8 mouse cellular contexts compared by ENCODE assay signal in genomic region chr9:31559506-31560225, GRCm38 (mm10).
DNase-seq lines count a peak whose midpoint lies in the region; ATAC-seq and TF ChIP-seq lines count a peak whose summit lies in the region.

No protein-coding gene starts in this region.

- peak; percentile 76 for ATAC-seq in hindbrain, embryonic 12.5 days (ENCODE audit: low FRiP score)
- peak; percentile 52 for ATAC-seq in lung, postnatal 0 days

- 0 out of 2 replicates have a peak overlapping the region, but pooled peaks have one; percentile 43 for H3K9ac ChIP-seq in hindbrain, embryonic 12.5 days
- H3K9ac ChIP-seq in lung, postnatal 0 days (replicated peaks; ENCODE audit: low read depth) = no peak overlapping the region

- H3K4me3 ChIP-seq in hindbrain, embryonic 12.5 days = peak overlapping the region; percentile 25
- H3K4me3 ChIP-seq in lung, postnatal 0 days (ENCODE audit: low read depth, low read length) = no peak overlapping the region

- no peaks in the 10 kb centered on the region for H3K36me3 ChIP-seq in hindbrain, embryonic 12.5 days
- H3K36me3 ChIP-seq in lung, postnatal 0 days (ENCODE audit: insufficient read depth, low read length) = no peaks in the 10 kb centered on the region

- no peaks in the 10 kb centered on the region for H3K27me3 ChIP-seq in hindbrain, embryonic 12.5 days
- H3K27me3 ChIP-seq in lung, postnatal 0 days (replicated peaks; ENCODE audit: insufficient read depth, low read length) = 0 out of 2 replicates have a peak, but pooled peaks cover 4% of the 10 kb centered on the region

- no peak for TF ChIP-seq EP300 in lung, postnatal 0 days (IDR thresholded peaks at IDR 0.05)

- H3K9me3 ChIP-seq in hindbrain, embryonic 12.5 days (replicated peaks) = no peaks in the 10 kb centered on the region
- H3K9me3 ChIP-seq in lung, postnatal 0 days (ENCODE audit: low read length) = no peaks in the 10 kb centered on the region

- H3K4me1 ChIP-seq in hindbrain, embryonic 12.5 days = no peaks in the 10 kb centered on the region
- H3K4me1 ChIP-seq in lung, postnatal 0 days (ENCODE audit: insufficient read depth, low read depth, low read length) = no peaks in the 10 kb centered on the region

- H3K27ac ChIP-seq in hindbrain, embryonic 12.5 days = no peak overlapping the region
- no peak overlapping the region for H3K27ac ChIP-seq in lung, postnatal 0 days (ENCODE audit: low read length)

- H3K4me2 ChIP-seq in hindbrain, embryonic 12.5 days (replicated peaks) = peak overlapping the region; percentile 54
- peak overlapping the region; percentile 44 for H3K4me2 ChIP-seq in lung, postnatal 0 days (replicated peaks; ENCODE audit: low read depth, low read length)

- TF ChIP-seq CTCF in lung, postnatal 0 days (IDR thresholded peaks at IDR 0.05) = peak; percentile 100

- DNase-seq in NIH3T3 (ENCODE audit: low read depth) = peak; percentile 83
- DNase-seq in cerebellum, adult 9-10 months = peak; percentile 71
- peak; percentile 65 to 74 for DNase-seq in frontal cortex, postnatal 10 days (ENCODE audit: low spot score in 2 of 2)
- DNase-seq in layer of hippocampus, postnatal 14 days (ENCODE audit: low spot score in 2 of 2) = peak; percentile 77 to 88
- peak; percentile 89 for DNase-seq in lung, postnatal 0 days (ENCODE audit: low spot score)
- DNase-seq in ovary, postnatal 36 days (ENCODE audit: low spot score) = peak; percentile 59
- peak; percentile 66 for DNase-seq in thymus, postnatal 4 days

- WGBS in hindbrain, embryonic 12.5 days = 38% methylated on average over 18 of the region's 18 CpGs
- 36% methylated on average over 18 of the region's 18 CpGs for WGBS in lung, postnatal 0 days
